Mouse (Mus musculus): ENCODE measurements around the gene Hist1h2aa. TPM values are rescaled to one million over a fixed set of nuclear protein-coding genes. Genes with fewer than 3 reads are reported as not detected.

Hist1h2aa gene
- total RNA-seq (2021), result not detected
- long read RNA-seq, experiment 1, result 0 reads
- long read RNA-seq, experiment 2, result 0 reads

DNA sequence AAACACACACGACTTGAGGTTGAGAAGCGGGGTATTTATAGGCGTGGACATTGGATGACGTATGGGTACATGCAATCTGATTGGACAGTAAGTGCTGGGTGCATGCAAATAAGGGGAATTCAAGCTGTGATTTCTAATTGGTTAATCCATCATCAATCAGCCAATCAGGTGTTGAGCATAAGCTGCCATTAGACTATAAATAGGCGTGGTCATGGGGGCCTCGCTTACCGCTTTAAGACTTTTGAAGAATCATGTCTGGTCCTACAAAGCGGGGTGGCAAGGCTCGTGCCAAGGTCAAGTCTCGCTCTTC lies at the start of gene Hist1h2aa:
Gene Hist1h2aa, plus strand, starts transcription at position 252 of the 310 bp plus-strand sequence.
- no peak for DNase-seq

DNA sequence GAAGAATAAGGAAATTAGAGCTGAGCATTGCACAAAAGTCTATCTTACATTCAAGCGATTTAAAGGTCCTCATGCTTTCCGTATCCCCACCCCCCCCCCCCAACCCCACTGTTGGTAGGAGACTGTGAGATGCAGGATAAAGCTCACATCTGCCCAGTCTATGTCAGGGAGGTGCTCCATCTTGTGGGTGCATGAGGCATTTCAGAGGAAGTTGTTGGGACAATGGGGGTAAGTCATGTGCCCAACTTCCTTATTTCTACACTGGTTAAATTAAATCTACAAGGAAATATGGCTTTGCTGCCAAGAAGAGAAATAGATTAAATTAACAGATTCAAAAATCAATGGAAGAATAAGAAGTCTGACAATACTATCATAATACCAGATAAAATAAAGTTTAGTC lies 48.7 kb upstream of the Hist1h2aa start:
- DNase-seq, result peak; percentile 29

- no peak for DNase-seq
Measured at GRCm38 (mm10) chr13:23887026-23887725, 47.1 kb upstream of the Hist1h2aa start.

GRCm38 (mm10) chr13:23889011-23889605 lies 45.2 kb upstream of the Hist1h2aa start:
- DNase-seq, result no peak

- DNase-seq, result no peak
Measured at GRCm38 (mm10) chr13:23892592-23893268, 41.5 kb upstream of the Hist1h2aa start.

GRCm38 (mm10) chr13:23893269-23893593 lies 41.0 kb upstream of the Hist1h2aa start:
- DNase-seq, result no peak

- DNase-seq, result no peak
Measured at GRCm38 (mm10) chr13:23898242-23898641, 36.0 kb upstream of the Hist1h2aa start.

- DNase-seq, result no peak
Measured at GRCm38 (mm10) chr13:23906906-23907305, 27.4 kb upstream of the Hist1h2aa start.

- DNase-seq, result no peak
Measured at GRCm38 (mm10) chr13:23910121-23910520, 24.1 kb upstream of the Hist1h2aa start.

GRCm38 (mm10) chr13:23911335-23911734 lies 22.9 kb upstream of the Hist1h2aa start:
- no peak for DNase-seq

DNA sequence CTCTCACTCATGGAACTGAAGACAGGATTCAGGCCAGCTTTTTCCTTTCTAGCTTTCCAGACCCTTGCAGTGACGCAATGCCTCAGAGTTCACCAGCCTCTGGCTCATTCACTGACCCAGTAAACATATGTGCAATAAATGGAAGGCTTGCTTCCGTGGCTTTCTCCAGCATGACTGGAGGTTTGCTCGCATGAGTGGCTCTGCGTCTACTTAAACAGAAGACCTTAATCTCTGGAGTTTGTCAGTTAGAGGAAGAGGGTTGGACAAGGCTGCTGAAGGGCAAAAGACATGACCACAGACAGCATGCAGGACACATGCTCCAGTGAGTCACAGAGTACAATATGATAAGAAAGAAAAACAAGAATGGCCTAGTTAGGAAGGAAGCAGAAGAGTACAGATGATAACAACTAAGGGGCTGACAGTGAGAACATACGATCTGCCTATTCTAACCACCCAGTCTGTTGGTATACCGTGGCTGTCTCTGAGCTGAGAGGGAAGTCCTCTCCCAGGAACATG lies 20.4 kb upstream of the Hist1h2aa start:
- DNase-seq, result peak; percentile 15

DNA sequence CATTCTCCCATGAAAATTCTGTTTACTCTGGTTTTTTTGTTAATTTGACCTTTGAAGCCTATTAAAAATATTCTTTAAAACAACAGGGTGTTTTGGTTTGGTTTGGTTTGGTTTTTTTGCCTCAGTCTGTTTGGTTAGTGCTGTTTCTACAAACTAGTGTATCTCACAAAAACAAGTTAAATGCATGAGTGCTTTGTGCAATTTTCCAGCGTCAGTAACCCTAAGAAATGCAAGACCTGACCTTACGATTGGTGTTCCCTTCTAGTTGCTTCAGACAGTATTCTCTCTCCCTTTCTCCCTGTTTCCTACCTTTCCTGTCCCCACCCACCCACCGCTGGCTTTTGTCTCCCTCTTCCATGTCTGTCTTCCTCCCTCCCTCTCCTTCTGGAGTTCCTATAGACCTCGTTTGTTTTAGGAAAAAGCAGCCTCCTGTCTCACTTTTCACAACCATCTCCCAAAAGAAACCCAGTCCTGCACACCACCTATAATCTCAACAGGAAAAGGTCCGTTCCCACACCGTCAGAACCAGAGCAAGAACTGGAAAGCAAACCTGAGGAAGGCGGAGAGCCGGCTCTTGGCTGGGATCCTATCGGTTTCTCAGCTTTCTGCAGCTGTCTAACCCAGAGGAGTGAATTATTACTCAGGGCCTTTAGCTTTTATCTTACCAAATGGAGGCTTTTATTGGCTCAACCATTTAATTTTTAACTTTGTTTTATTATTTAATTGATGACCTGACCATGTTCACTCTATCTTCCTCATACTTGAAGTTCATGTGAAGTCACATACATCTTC lies 19.7 kb upstream of the Hist1h2aa start, which contains the start of gene Slc17a4:
Gene Slc17a4, minus strand, starts transcription at position 634 of the 792 bp plus-strand sequence.
- DNase-seq, result peak; percentile 24

DNA sequence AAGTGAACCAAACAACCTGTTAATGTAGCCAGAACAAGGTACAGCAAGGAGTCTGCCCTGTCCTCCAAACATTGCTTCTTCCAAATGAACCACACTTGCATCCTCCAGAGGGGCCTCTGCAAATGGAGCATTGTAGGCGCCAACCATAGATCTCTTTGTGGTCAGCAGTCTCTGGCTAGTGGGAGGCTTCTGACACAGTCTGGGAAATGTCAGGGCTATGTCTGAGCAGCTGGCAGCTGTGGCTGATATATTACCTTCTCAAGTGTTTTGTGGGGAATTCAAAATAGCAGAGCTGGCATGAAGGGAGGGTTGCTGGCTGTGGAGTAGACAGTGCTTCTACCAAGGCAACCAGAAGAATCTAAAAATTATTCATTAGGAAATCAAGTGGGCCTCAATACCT lies 18.1 kb upstream of the Hist1h2aa start:
- DNase-seq, result peak; percentile 41

DNA sequence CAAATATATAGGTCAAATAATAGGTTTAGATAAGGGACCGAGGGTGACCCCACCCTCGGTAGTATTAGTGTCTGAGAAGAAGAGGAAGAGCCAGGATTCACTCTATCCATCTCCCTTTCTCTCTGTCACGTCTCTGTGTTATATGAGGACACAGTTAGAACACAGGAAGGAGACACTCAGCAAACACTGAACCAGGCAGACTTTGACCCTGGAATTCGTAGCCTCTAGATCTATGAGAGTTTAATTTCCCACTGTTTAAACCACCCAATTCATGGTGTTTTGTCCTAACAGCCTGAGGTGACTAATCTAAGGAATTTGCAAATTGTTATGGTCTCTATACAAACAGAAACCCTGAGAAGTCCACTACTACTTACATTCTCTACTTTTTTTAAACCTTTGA lies 16.6 kb upstream of the Hist1h2aa start:
- no peak for DNase-seq

DNA sequence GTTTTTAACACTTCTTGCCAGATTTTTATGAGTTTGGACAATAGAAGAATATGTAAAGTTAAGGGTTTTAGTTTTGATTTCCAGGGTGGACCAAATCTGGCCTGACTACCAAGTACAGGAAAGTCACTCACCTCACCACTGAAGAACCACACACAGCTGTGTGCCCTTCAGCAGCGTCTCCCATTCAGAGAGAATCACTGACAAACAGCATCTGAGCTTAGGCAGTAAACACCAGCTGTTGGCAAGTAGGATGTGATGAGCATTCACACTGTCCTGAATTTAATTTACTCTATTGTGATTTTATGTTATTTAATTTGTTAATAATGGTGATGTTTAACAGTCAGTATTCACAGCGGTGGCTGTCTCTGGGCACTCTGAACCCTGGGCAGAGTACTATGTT lies 8.5 kb upstream of the Hist1h2aa start:
- no peak for DNase-seq

DNA sequence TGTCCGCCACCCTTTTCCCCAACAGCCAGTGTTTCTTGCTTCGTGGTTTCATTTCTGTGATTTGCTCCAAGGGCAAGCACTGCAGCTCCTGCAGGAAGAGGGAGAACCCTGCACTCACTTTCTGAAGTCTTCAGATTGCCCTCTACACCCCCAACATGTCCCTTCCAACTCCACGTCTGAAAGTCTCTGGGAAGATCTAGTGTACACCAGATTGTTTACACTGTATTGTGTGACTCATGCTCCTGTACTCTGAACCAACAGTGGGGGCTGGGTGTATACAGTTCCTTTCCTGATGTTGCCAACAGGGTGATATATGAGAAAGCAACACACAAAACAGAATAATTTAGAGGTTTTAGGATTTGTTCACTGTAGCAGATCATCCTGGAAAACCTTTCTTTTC lies 5.6 kb upstream of the Hist1h2aa start:
- DNase-seq, result peak; percentile 18

DNA sequence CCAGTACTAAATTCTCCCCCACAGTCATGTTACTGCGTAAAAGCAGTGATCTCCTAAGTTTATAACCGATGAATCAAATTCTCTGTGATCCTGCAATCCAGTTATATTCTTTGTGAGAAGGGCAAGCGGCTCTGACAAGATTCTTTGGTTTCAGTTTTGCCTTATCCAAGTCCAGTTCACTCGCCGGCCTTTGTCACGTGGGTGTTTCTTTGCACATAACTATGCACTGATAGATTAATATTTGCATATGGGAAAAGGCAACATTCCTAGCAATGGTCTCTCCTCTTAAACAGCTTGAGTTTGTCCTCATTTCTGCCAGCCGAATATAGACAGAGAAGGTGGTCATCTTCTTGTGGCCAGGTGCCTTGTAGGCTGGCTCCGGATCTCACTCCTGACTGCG lies 3.8 kb upstream of the Hist1h2aa start:
- DNase-seq, result no peak

GRCm38 (mm10) chr13:23930904-23931303 lies 3.4 kb upstream of the Hist1h2aa start:
- DNase-seq, result no peak

DNA sequence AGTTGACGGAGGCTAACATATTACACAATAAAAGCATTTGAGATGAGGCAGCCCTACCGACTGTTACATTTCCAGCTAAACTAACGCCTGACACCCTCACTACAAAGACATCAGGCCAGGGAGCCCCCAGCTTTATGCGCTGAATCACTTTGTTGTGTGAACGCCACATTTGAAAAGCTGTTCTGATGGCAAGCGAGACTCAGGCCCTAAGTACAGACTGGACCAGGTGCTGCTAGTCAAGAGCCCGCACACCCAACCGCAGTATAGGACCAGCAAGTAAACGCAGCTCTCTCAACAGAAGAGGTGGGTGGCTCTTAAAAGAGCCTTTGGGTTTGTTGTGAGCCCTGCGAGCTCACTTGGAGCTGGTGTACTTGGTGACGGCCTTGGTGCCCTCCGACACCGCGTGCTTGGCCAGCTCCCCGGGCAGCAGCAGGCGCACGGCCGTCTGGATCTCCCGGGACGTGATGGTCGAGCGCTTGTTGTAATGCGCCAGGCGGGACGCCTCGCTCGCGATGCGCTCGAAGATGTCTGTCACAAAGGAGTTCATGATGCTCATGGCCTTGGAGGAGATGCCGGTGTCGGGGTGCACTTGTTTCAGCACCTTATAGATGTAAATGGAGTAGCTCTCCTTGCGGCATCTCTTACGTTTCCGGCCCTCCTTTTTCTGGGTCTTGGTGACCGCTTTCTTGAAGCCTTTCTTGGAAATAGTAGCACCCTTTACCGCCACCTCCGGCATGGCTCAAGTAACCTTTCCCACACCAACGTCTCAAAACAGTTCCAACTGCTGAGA lies 646 bp upstream of the Hist1h2aa start, which contains the start of gene Hist1h2ba:
Gene Hist1h2ba, minus strand, starts transcription at position 736 of the 790 bp plus-strand sequence.
- DNase-seq, result no peak

DNA sequence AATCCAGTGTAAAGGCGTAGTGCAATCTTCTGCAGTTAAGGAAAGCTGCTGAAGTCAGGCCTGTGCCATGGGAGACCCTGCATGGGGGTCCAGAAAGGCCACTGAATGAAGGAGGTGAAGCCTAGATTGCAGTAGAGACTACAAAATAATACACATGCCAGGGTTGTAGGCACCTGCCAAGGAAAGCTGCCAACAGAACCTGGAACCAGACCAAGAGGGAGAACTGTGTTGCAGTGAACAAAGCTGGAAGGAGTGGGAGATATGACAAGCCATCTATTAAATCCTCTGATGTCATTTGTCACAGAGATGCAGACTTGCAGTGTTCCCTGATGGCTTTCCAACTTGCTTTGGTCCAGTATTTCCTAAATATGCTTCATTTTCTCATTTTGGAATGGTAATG lies 4.4 kb downstream of the Hist1h2aa start:
- DNase-seq, result peak; percentile 73

DNA sequence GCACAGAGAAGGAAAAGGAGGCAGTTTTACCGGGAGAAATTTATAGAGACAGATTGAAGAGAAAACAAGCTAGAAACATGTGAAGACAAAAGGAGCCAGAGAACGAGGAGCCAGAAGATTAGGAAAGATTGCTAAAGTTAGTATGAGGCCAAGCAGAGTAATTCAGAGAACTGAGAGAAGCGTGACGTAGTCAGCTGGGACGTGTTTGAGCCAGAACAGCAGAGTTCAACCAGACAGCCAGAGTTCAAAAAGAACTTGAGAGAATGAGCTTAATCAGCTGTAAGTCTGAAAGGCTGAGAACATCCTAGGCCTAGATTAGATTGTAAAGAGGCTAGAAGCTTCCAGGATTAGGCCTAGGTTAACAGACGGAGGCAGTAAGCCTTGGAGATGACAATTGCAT lies 6.0 kb downstream of the Hist1h2aa start:
- no peak for DNase-seq

GRCm38 (mm10) chr13:23942861-23943260 lies 8.6 kb downstream of the Hist1h2aa start:
- no peak for DNase-seq
